Mouse (Mus musculus): ENCODE data around the gene Zdhhc16.
A peak's percentile ranks its signal among the peaks of the same experiment; 100 is the strongest.
"Not testable (repeated sequence)": the region's sequence is repeated elsewhere in the genome, so short reads cannot be mapped to it uniquely, and the experiment has no call there.

The Zdhhc16 gene

GRCm38 (mm10) chr19:41913774-41914591 is 19.3 kb upstream of the Zdhhc16 start:
- no peak for DNase-seq

GRCm38 (mm10) chr19:41914592-41914882 is 18.7 kb upstream of the Zdhhc16 start:
- DNase-seq: not testable (repeated sequence)

- no peak for DNase-seq
Measured at GRCm38 (mm10) chr19:41915294-41915693, 18.0 kb upstream of the Zdhhc16 start.

GRCm38 (mm10) chr19:41916853-41917252 is 16.4 kb upstream of the Zdhhc16 start:
- no peak for DNase-seq

- no peak for DNase-seq
Measured at GRCm38 (mm10) chr19:41919471-41919870, 13.8 kb upstream of the Zdhhc16 start.

GRCm38 (mm10) chr19:41920412-41921067 is 12.7 kb upstream of the Zdhhc16 start:
- DNase-seq: no peak

- DNase-seq: no peak
Measured at GRCm38 (mm10) chr19:41932686-41933085, 594 bp upstream of the Zdhhc16 start.

GRCm38 (mm10) chr19:41934124-41934523 is 844 bp downstream of the Zdhhc16 start:
- DNase-seq: peak; percentile 44 to 61

GRCm38 (mm10) chr19:41935921-41936320 is 2.6 kb downstream of the Zdhhc16 start:
- DNase-seq: no peak

GRCm38 (mm10) chr19:41938539-41938938 is 5.3 kb downstream of the Zdhhc16 start:
- no peak for DNase-seq

GRCm38 (mm10) chr19:41943841-41944240 is 10.6 kb downstream of the Zdhhc16 start:
- no peak for DNase-seq

- peak in 1 of 2 experiments; percentile 27 for DNase-seq
Measured at GRCm38 (mm10) chr19:41952287-41952686, 19.0 kb downstream of the Zdhhc16 start.

- DNase-seq: no peak
Measured at GRCm38 (mm10) chr19:41953574-41953973, 20.3 kb downstream of the Zdhhc16 start.

GRCm38 (mm10) chr19:41969618-41970017 is 36.3 kb downstream of the Zdhhc16 start:
- DNase-seq: no peak

GRCm38 (mm10) chr19:41973891-41974794 is 40.9 kb downstream of the Zdhhc16 start:
- peak; percentile 32 to 55 for DNase-seq

GRCm38 (mm10) chr19:41980422-41980818 is 47.1 kb downstream of the Zdhhc16 start:
- peak in 1 of 2 experiments; percentile 49 for DNase-seq

GRCm38 (mm10) chr19:41980819-41981594 is 47.7 kb downstream of the Zdhhc16 start, which contains the start of gene Mms19:
Gene Mms19 (minus strand): TSS chr19:41981157.
- DNase-seq: peak; percentile 99

- DNase-seq: no peak
Measured at GRCm38 (mm10) chr19:41981595-41981927, 48.3 kb downstream of the Zdhhc16 start, which contains the start of gene Ubtd1. Gene Ubtd1 (plus strand): TSS chr19:41981763.

- peak; percentile 77 to 80 for DNase-seq
Measured at GRCm38 (mm10) chr19:41981931-41982790, 48.9 kb downstream of the Zdhhc16 start.

GRCm38 (mm10) chr19:41982791-41983150 is 49.5 kb downstream of the Zdhhc16 start:
- no peak for DNase-seq

GRCm38 (mm10) chr19:41985994-41986393 is 52.7 kb downstream of the Zdhhc16 start:
- no peak for DNase-seq
